Mouse (Mus musculus): ENCODE data around the gene Gm11361. TPM values are rescaled to one million over a fixed set of nuclear protein-coding genes. Genes with fewer than 3 reads are reported as not detected.

The Gm11361 gene
- total RNA-seq (2021) = 10 to 100 TPM; 54.2 to 70.9 TPM
- long read RNA-seq, experiment 1, transcript Gm11361-201 (1 exons, 607 nt) = major isoform, 5 of 5 reads
- long read RNA-seq, experiment 1, partial matches to known transcripts = 0 of 5 reads
- long read RNA-seq, experiment 1, other reads (novel, unspliced or antisense) = 0 of 5 reads
- long read RNA-seq, experiment 2, partial matches to known transcripts = 0 of 4 reads
- long read RNA-seq, experiment 2, other reads (novel, unspliced or antisense) = 0 of 4 reads

DNA sequence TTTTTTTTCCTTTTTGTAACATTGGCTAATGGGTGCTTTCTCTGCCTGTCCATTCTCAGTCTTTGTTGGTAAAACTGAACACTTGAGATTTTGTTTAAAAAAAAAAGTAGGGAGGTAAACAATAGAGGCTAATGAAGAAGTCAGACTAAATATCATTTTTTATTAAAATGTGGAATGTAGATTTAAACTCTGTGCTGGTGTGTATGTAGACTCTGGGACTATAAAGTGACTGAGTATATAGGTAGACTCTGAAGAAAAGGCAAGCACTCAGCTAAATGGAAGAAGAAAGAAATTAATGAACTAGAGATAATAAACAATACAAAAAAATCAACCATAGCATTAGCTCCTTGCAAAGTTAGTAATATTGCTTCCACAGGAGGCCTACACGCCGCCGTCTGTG, at the start of gene Gm11361:
TSS of gene Gm11361 (plus strand) at position 301 of the 400 bp plus-strand sequence.
- no peak within 1 kb of the TSS for H3K4me3 ChIP-seq
- TF ChIP-seq CTCF (conservative IDR thresholded peaks at IDR 0.05) = no peak
- no peak for DNase-seq (ENCODE audit: low spot score in 2 of 2)

DNA sequence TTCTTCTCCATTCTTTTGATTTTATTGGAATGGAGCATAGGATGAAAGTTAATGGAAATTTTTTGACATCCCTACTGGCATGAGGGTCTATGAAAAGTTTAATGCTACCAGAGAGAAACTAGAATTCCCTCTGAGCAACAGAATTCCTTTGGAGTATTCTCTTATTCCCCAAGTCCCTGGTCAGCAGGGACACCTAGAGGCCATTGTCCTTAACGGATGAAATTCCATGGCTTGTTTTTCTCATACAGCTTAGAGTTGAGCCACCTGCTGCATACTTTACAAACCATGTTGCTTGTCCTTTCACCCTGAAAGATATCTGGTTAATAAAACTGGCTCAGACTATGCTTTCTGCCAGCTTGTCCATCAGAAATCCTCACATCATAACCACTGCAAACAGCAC, 7.1 kb downstream of the Gm11361 start:
- Histone ChIP-seq H3K27ac (no peak overlapping the region), H3K4me3 (no peak overlapping the region)
- TF ChIP-seq CTCF (conservative IDR thresholded peaks at IDR 0.05) = peak; percentile 36; the same call in 1 of the 2 replicates
- no peak for DNase-seq (ENCODE audit: low spot score in 2 of 2)

More for the DNA sequence above, at the start of gene Gm11361:
- H3K27ac ChIP-seq = no peak within 1 kb of the TSS

DNA sequence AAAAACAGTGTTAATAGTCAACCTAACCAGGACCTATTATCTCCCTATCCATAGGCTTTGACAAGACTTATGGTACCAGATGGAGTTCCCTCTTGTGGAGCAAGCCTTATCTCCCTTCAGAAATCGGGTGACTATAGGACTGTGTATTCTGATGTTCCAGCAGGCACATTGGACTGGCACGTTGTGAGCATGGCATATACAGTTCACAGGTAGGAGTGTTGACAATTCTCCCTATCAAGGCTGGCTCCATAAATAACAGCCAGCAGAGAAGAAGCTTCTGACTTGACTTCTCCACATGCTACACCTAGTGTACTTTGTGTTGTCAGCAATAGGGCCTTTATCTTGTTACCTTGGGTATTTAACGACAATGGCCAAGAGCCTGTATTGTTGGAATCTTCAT, 30.0 kb downstream of the Gm11361 start:
- no peak overlapping the region for H3K27ac ChIP-seq
- no peak for TF ChIP-seq CTCF (conservative IDR thresholded peaks at IDR 0.05)
- H3K4me3 ChIP-seq = no peak overlapping the region
- no peak for DNase-seq (ENCODE audit: low spot score in 2 of 2)

DNA sequence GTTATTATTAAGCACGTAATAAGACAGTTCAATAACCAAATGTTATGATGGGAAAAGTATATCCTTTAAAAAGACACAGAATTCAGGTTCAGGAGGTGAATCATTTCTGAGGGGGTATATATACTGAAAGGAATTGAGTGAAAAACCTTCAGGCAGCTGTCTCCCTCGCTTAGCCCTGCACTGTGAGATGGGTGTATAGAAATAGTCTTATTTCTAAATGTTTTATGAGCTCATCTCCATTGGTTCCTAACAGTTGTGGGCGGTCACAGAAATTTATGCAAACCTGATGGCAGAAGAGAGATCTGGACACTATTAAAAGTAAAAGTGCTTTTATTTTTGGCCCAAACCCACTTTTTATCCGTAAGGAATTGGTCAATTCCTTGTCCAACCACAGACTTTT, 36.9 kb downstream of the Gm11361 start:
- no peak for DNase-seq (ENCODE audit: low spot score in 2 of 2)
- H3K4me3 ChIP-seq = no peak overlapping the region
- no peak overlapping the region for H3K27ac ChIP-seq
- no peak for TF ChIP-seq CTCF (conservative IDR thresholded peaks at IDR 0.05)

DNA sequence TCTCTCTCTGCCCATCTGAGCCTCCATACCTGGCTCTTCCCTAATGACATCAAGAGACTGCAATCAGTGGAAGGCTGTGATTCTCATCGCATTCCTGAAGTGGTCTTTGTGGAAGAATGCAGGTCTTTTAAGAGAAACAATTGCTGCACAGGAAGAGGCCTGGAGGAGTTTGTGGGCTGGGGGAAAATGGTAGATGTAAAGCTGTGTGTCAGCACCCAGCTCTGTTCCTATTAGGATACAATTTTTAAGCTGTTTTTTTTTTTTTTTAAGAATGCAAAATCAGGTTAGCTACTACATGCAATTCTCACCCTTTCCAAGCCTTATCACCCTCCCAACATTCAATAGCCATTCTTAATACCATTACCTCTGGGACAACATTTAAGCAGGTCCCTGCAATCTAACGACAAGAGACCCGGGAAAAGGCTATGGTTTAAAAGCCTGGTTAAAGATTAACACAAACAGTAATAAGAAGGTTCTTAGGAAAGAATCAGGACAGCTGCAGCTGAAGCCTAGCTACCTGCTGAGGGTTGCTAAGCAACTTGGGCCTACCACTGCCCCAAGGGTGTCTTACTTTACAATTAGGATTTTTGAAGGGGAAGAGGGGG, 37.5 kb downstream of the Gm11361 start:
- no peak for TF ChIP-seq CTCF (conservative IDR thresholded peaks at IDR 0.05)
- H3K4me3 ChIP-seq = no peak overlapping the region
- no peak overlapping the region for H3K27ac ChIP-seq
- no peak for DNase-seq (ENCODE audit: low spot score in 2 of 2)

DNA sequence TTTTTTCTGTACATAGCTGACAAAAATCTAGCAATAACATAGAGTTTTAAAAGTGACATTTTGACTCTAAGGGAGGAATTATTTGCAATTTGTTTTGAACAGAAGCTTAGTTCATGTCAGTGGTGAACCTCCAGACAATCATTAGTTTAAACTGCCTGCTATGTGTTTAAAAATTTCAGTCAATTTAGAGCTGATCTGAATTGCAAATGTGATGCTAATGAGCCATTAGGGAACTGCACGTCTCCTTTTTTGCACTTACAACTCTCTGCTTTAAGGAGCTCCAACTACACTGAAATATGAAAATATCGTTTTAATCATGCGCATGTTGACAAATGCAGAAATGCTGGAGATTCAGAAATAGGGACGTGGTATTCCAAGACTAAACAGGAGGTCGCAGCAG, 38.2 kb downstream of the Gm11361 start:
- H3K27ac ChIP-seq = no peak overlapping the region
- no peak overlapping the region for H3K4me3 ChIP-seq
- TF ChIP-seq CTCF (conservative IDR thresholded peaks at IDR 0.05) = no peak
- DNase-seq (ENCODE audit: low spot score in 2 of 2) = peak in 1 of 2 experiments; percentile 6

DNA sequence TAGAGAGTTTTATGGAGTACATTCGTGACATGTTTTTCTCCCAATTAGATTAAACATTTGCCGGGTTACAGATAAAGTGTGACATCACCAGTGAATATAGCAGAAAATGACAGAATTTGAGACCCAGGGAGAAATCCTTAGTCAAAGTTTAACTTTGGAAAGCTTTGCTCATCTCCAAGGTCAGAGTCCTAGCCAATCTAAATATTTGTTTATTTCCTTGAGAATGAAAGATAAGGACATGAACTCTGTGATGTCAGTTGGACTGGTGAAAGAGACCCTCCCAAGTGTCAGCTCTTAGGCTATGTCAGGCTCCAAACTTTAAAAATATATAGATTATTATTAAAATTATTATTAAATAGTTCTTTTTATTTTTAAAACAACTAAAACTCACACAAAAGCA, 39.8 kb downstream of the Gm11361 start:
- H3K4me3 ChIP-seq = no peak overlapping the region
- H3K27ac ChIP-seq = no peak overlapping the region
- DNase-seq (ENCODE audit: low spot score in 2 of 2) = no peak
- TF ChIP-seq CTCF (conservative IDR thresholded peaks at IDR 0.05) = no peak

DNA sequence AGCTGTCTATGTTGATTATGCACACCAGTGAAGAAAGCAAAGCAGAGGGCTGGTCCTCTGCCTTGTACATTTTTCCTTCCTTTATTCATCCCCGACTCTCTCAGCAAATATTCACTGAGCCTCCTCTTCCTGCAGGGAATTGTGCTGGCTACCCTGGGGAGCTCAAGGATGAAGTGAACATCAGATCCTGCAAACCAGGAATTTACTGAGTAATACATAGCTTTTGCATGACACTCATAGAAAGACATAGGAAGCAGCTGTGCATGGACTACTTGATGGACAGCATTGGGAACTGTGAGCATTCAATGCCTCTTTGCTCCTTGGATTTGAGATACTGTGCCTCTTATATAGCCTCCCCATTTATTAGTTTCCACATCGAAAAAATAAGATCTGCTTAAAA, 40.2 kb downstream of the Gm11361 start:
- TF ChIP-seq CTCF (conservative IDR thresholded peaks at IDR 0.05) = no peak
- Histone ChIP-seq H3K27ac (no peak overlapping the region), H3K4me3 (no peak overlapping the region)
- no peak for DNase-seq (ENCODE audit: low spot score in 2 of 2)

Other genes with a start within 250 kb of the Gm11361 start
- not detected for gene Prl4a1, start 241.3 kb upstream of the Gm11361 start, total RNA-seq (2021)
- gene Prl5a1, start 115.0 kb upstream of the Gm11361 start, total RNA-seq (2021) = not detected

All from layer of hippocampus, adult 2 months (tissue).